Mouse (Mus musculus) v-Abl transformed pro-B cells (cell line): ENCODE data around the gene Galnt14.

Experiments used
- in situ Hi-C, 2 experiments: fragments of 400-800 bp; cut with MboI; formaldehyde crosslinking; loops; one replicate each; pipeline ENCODE4 v1.15.1; 2025; ENCODE audit not compliant: unreplicated experiment in 2 of 2

The Galnt14 gene

DNA sequence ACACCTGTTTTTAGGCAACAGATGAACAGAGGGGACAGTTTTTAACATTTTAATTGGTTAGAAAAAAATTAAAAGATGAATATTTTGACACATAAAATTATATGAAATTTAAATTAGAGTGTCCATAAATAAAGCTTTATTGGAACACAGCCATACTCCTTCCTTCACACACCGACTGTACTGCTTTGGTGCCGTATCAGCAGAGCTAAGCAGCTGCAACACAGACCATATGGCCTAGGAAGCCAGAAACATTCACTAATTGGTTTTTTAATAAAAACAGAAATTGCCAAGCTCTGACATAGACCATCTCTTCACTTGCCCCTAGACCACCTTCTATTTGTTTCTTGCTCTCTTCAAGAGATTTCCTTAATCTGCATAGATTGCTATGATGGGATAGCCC lies 40.2 kb downstream of the Galnt14 start:
- in situ Hi-C loops, result no loop called here

DNA sequence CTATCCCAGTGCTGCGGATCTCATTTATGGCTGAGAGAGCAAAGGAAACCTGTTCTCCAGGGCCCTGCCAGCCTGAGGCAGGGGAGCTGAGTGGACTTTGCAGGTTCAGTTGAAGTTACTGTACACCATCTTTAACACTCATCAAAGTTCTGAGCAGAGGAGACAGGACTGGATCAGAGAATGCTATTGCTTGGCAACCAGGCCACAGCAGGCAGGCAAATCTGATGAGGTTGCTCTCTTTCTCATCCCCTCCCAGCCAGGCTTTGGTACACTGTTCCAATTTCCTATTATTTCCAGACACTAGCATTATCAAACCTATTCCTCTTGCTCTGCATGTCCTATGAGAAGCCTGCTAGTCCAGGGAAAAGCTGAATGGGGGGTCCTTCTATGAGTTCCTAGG lies 41.3 kb downstream of the Galnt14 start:
- in situ Hi-C loops, result no loop called here

DNA sequence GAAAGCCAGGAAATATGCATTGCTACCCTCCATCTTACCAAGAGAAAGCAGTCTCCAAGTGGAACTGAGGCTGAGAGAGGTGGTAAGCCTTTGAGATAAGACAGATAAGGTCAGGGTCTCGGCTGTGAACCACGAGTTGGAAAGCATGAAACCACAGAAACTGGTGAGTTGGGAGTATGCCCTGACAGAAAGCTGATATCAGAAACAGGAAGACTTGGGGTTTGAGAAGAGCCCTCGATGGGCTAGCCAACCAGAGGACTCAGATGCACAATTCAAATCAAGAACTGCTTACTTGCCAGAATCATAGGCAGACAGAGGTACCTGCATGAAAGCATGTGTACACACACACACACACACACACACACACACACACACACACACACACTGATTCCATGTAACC lies 47.0 kb downstream of the Galnt14 start:
- in situ Hi-C loops, result no loop called here

DNA sequence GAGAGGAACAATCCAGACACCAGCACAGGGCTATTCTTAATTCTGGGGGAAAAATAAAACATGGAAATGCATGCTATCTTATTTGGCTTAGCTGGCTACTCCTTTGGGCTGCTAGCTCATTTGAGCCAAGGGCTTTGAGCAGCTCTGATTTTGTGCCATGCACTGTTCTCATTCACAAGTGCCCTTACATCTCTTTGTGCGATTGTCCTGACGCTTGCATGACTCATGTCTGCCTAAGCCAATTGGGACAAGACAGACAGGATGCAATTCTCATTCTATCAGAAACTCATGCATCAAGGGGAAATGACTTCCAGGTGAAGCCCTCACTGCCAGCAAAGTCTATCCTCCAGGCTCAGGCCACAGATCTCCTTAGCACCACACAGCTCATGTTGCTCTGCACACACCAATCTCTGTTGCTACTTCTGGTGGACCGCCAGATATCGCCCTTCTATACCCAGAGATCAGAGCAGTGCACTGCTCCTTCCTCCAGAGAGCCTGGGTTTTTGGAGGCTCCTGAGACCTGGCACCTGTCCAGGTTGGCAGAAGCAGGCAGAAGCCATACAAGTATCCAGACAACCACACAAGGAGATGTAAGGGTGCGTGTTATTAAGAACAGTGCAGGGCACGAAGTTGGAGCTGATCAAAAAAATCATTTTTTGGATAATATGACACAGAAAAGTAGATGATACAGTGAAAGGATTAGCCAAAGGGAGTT lies 51.4 kb downstream of the Galnt14 start:
- in situ Hi-C loops, result no loop called here

DNA sequence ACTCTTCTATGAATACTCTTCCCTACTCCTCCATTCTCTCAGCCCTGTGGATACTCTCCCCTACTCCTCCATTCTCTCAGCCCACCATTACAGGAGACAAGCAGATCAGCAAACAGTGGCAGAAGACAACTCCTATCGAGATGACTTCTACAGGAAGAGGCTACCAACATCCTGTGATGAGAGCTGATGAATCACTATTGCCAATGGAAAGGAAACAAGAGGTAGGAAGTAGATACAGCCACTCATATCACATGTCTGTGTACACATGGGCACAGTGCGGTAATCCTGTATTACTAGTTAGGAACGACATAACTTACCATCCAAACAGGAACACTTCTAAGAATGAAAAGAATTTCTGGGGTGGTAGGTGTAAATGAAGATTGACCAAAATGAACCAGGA lies 53.9 kb downstream of the Galnt14 start:
- in situ Hi-C loops, result no loop called here

DNA sequence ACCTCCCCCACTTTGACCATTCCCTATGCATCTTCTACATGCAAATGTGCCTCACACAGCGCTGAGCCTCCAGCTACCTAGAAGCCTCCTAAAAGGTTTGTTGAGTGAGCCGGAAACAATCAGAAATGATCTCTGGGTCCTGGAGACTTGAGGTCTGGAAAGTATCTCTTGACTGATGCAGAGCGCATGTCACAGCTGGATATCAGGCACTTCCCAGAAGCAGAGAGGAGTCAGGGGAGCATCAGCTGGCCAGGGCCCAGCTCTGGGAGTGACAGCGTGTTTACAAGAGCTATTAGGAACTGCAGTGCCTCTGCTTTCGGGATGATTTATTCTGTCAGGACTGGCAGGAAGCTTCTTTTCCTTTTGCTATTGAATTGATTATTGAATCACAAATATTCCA lies 56.0 kb downstream of the Galnt14 start:
- in situ Hi-C loops, result no loop called here

DNA sequence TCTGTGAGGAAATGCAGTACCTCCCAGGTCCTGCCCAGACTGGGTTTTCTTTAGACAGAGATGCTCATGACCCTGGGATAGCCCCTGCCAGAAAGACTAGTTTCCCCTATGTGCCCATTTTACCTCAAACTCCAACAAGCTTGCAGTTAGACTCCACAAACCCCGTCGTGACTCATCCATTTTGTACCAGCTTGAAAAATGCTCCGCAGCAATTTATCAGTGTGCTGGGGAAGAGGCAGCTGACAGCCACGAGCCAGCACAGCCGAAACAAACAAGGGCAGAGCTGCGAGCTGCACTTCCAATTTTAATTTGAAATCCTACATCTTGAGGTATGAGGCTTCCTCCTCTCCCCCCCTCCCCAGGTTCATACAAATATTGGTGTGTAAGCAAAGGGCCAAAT lies 60.9 kb downstream of the Galnt14 start:
- in situ Hi-C loops, result no loop called here

DNA sequence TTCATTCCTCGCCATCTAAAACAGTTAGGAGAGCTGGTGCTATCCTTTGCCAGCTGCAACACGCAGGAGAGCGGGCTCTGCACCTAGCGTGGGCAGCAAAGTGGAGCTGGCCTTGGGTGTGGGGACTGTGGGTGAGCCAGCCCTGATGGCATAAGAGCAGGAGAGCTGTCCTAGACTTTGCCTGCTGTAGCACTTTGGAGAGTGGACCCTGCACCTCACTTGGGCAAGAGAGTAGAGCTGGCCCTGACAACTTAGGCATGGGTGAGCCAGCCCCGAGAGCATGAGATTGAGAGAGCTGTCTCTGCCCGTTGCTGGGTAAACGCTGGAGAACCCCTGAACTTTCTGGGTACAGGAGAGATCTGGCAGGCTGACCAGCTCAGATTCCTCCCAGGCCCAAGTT lies 68.6 kb downstream of the Galnt14 start:
- in situ Hi-C loops, result no loop called here

DNA sequence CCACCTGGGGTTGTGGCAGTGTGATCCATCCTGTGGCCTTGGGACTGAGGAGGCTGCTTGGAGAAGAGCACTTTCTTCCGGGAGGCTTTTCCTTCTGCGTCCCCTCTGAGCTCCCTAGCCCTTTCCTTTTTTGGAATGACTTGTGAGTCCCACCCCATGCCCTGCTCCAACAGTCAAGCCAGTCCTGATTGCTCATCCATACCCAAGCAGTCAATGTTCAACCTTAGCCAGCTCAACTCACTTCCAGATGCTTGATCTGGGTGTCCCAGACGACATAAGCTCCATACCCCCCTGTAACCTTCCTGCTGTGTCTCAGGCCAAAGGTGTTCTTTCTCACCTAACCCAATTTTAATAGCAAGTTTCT lies 70.2 kb downstream of the Galnt14 start:
- in situ Hi-C loops, result no loop called here

DNA sequence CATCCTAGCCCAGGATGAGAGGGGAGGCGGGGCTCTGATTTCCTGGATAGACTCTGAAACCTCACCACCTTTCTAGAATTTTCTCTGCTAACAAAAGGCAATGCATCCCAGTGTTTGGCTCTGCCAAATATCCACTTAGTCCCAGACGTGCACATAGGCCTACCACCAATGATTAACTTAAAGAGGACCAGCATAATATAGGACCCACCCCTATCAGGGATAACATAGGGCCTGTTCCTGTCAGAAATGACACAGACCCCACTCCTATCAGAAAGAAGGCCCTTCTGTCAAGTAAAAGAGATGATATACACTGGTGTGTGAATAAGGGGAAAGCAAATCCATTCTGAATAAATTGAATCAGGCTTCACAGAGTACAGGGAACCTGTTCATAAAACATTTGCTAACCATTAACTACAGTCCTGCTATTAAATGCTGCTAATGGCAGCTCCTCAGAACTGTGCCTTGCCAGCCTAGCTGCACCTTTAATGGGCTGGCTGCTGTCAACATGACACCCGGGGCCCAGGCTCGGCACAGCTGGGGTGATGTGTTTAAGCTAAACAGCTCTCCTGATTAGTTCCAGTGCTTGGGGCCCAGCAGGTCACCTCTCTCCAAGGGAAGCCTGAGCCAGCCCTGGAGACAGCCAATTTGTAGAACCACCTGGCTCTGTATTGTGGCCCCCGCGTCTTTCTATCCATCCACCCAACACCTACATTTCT lies 70.7 kb downstream of the Galnt14 start:
- in situ Hi-C loops, result no loop called here

DNA sequence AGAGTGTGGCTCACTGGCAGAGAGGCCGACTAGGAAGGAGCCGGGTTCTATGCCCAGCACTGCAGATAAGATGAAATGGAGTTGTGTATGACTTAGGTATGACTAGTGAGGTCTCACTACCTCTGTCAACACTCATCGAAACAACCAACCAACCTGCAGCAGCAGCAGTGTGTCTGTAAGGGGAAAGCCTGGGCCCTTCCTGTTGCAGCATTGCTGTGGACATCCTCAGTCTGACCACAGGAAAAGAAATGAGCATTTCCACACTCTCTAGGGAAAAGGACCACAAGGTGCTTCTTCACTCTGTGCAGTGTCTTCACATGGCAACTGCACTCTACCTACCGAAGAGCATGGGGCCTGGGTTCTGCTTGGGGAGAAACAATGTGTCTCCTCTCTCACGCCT lies 73.3 kb downstream of the Galnt14 start:
- in situ Hi-C loops, result no loop called here

DNA sequence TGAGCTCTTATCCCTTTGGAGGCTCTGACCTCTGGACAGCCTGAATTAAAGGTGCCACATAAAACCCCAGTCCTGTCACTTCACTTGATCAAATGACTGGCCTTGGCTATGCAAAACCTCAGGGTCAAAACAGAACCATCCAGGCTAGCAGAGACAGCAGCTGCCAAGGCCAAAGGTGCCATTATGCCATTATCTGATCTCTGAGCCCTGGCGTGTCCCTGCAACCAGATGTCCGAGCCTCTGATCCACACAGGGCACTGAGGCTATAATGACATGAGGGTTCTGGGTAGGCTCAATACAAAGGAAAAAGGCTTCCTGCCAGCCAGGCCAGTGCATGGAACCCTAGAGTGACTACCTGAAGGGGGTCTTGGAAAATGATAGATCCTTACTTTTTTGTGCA lies 75.4 kb downstream of the Galnt14 start:
- in situ Hi-C loops, result no loop called here

DNA sequence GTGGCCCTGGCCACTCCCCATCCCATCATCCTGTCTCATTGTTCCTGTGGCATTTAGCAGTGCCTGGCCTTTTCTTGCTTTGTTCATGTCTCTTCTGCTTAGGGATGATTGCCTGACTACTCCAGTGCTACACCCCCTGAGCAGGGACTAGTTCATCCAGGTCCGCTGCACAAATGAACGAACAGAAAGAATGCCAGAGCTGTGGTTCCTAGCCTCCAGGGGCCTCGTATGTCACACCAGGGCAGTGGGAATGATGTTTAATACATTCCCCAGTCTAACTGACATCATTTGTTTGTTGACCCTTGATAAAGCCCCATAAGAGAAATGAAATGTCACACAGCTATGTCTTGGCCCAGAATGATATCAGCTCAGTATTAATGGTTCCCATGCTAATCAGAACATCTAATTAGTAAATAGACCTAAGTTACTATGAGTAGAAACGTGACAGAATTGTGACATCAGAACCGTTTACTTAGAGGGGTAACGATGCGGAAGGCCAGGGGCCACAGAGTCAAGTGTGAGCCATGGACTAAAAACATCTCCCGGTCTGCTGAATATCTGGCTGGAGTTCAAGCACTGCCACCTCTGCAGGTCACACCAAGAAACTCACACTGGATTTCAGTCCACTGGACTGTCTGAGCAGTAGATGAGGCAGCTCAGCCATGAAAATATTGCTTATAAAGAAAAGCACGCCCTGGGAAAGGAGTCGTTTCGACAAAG lies 76.1 kb downstream of the Galnt14 start:
- in situ Hi-C loops, result no loop called here

DNA sequence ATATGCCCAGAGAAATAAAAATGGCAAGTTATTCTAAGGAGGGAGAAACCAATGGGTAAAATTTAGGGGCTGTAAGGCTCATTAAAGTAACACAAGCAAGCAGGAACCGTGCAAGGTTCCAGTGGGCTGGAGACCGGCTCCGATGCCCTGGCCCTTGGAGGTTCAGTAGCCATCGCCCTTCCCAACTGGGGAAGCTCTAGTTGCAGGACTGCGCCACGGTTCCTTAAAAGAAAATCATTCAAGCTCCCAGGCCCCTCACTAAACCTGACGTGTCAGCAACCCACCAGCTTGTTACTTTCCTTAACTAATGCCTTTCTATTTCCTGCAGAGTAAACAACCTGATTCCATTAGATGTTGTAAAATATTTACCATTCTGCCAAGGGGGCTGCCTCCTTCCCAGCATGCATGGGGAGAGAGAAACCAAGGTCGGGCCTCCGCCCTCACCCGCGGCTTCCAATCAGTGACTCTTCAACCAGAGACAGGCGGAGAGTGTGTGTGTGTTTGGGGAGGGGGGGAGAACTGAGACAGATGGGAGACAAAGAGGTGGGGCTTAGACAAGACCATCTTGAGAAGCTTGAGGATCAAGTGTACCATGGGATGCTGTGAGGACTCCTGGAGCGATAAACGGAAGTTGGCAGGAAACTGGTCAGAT lies 81.9 kb downstream of the Galnt14 start:
- in situ Hi-C loops, result no loop called here

DNA sequence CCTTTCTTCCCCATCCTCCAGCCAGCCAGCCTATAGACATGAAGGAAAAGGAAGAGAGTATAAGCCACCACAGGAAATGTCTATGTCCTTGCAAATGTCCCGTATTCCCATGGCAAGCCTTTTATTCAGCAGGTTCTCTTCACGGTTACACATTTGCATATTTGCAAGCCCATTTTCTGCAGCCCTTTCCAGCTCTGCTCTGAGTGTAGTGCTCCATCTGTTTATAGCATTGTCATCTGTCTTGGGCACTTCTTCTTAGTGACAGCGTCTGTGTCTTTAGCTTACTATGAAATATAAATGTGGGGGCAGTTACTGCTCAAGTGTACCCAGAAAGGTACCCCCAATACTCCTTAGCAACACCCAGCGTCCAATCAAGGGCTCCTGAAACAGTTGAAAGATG lies 83.3 kb downstream of the Galnt14 start:
- in situ Hi-C loops, result no loop called here

DNA sequence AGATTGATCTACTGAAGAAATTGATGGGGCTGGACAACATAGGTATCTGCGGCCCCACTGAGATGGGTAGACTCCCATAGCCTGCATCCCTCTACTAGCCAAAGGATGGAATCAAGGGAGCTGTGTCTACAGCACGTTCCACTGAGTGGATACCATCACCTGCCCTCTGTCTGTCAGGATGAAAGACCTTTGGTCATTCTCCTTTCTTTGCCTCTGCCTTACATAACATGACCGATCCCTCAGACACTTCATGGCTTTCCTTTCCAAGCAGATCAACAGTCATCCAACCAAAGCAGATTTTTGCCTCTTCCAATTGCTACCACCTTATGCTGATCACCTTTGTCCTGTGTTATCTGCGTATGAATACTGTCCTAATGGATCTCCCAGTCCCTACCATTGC lies 90.2 kb downstream of the Galnt14 start:
- in situ Hi-C loops, result no loop called here

DNA sequence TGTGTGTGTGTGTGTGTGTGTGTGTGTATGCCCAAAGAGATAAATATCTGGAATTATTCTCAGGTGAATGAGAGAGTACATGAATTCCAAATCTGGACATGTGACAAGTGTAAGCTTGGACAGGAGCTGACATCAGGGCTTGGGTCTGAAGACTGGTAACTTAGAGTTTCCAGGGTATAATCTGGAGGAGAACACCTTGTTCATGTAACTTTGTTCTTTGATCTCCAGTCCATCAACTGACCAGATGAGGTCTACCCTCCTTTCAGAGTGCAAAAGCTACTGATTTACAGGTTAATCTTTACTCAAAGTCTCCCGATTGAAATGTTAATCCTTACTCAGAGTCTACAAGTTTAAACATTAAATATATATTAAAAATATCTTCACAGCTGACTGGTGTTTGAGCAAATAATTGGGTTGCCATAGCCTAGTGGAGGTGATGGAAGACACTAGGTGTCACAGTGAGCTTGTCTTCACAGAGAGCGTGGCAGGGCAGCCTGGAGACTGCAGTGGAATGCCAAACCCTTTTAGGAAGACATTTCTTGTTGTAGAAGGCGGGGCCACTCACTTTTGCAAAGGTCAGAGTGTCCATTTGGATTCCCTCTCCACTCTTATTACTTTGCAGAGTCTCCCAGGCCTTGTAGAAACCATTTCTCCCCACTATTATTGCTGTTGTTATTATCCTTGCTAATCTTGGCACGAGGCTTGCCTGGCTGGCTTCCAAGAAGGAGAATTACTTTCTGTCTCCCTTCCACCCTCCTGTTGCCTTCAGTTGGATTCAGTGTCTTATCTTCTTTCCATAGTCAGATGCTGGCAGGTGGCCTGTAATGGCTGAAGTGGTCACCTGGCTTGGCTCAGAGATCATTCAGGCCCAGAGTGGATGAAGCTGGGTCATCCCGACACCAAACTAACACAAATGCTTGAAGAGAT lies 107.4 kb downstream of the Galnt14 start:
- in situ Hi-C loops, result no loop called here

DNA sequence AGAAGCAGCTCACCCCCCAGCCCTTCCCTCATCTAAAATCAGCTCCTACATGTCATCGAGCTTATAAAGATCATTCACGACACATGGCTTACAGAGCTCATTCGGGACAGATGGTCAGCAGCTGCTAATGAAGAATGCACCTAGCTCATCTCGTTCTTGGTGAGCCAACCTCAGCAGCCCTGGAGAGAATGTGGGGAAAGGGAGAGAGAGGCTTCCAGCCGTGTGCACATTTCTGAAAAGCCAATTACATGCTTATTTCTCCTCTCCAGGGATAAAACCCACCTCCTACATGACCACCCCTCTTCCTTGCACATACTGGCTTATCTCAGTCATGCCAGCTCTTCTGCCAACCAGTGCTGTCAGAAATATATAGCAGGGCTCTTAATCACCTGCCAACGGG lies 110.3 kb downstream of the Galnt14 start:
- in situ Hi-C loops, result no loop called here

DNA sequence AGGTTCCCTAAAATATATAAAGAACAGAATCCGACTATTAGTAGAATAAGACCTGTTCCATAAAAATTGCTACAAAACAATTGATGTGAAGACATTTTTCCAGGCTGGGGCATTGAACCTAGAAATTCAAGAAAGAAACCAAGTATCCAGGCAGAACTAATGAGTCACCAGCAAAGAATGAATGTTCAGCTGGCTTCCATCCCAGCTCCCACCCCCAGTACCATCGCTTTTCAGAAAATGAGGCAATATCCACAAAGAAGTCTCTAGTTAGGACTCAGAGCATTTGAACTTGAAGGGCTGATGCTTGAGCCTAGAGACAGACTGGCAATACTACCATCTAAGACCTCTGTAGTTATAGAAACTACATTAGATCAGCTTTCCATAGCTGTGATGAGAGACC lies 118.2 kb downstream of the Galnt14 start:
- in situ Hi-C loops, result no loop called here

DNA sequence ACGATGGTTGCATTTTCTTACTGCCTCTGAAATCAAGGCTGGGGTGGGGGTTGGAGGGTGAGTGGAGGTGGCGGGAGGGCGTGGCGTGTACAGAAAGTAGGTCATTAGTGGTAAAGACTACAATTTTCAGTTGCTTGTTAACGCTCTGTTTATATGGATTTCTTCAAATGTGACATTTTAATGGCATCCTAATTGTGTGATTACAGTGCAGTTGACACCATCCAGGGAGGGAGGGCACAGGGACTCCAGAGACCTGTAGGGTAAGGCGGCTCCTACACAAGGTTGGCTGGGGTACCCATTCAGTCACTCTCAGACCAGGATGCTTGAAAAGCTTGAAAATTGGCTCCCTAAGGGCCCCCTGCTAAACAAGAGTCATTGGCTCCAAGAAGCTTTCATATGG lies 122.7 kb downstream of the Galnt14 start:
- in situ Hi-C loops, result no loop called here
